Mouse (Mus musculus): ENCODE results near the gene C1s2.
"Not testable (repeated sequence)": the region's sequence is repeated elsewhere in the genome, so short reads cannot be mapped to it uniquely, and the experiment has no call there.

The C1s2 gene

GRCm38 (mm10) chr6:124635985-124636384 lies at the start of gene C1s2:
Gene C1s2 (minus strand): TSS chr6:124636085.
- not testable (repeated sequence) for DNase-seq (ENCODE audit: low read depth, low spot score)

GRCm38 (mm10) chr6:124683591-124684417 lies 47.9 kb upstream of the C1s2 start:
- DNase-seq (ENCODE audit: low read depth, low spot score) = no peak

- DNase-seq (ENCODE audit: low read depth, low spot score) = not testable (repeated sequence)
Observed at GRCm38 (mm10) chr6:124682291-124682690, 46.4 kb upstream of the C1s2 start.

- no peak for DNase-seq (ENCODE audit: low read depth, low spot score)
Observed at GRCm38 (mm10) chr6:124679486-124679885, 43.6 kb upstream of the C1s2 start.

GRCm38 (mm10) chr6:124678769-124679168 lies 42.9 kb upstream of the C1s2 start:
- DNase-seq (ENCODE audit: low read depth, low spot score) = no peak

GRCm38 (mm10) chr6:124676171-124676570 lies 40.3 kb upstream of the C1s2 start:
- DNase-seq (ENCODE audit: low read depth, low spot score) = no peak

- DNase-seq (ENCODE audit: low read depth, low spot score) = no peak
Observed at GRCm38 (mm10) chr6:124674591-124674990, 38.7 kb upstream of the C1s2 start.

- no peak for DNase-seq (ENCODE audit: low read depth, low spot score)
Observed at GRCm38 (mm10) chr6:124673619-124674018, 37.7 kb upstream of the C1s2 start.

GRCm38 (mm10) chr6:124672100-124672499 lies 36.2 kb upstream of the C1s2 start:
- DNase-seq (ENCODE audit: low read depth, low spot score) = no peak

- DNase-seq (ENCODE audit: low read depth, low spot score) = no peak
Observed at GRCm38 (mm10) chr6:124670281-124670900, 34.5 kb upstream of the C1s2 start.

GRCm38 (mm10) chr6:124669234-124669859 lies 33.5 kb upstream of the C1s2 start:
- no peak for DNase-seq (ENCODE audit: low read depth, low spot score)

- no peak for DNase-seq (ENCODE audit: low read depth, low spot score)
Observed at GRCm38 (mm10) chr6:124665011-124665410, 29.1 kb upstream of the C1s2 start.

- DNase-seq (ENCODE audit: low read depth, low spot score) = no peak
Observed at GRCm38 (mm10) chr6:124664256-124664655, 28.4 kb upstream of the C1s2 start.

- DNase-seq (ENCODE audit: low read depth, low spot score) = no peak
Observed at GRCm38 (mm10) chr6:124663424-124663795, 27.5 kb upstream of the C1s2 start.

GRCm38 (mm10) chr6:124662477-124663423 lies 26.9 kb upstream of the C1s2 start, which contains the start of gene Lpcat3:
Gene Lpcat3 (plus strand): TSS chr6:124663027.
- DNase-seq (ENCODE audit: low read depth, low spot score) = peak; percentile 99

- DNase-seq (ENCODE audit: low read depth, low spot score) = no peak
Observed at GRCm38 (mm10) chr6:124661995-124662394, 26.1 kb upstream of the C1s2 start.

- DNase-seq (ENCODE audit: low read depth, low spot score) = no peak
Observed at GRCm38 (mm10) chr6:124661156-124661806, 25.4 kb upstream of the C1s2 start.

GRCm38 (mm10) chr6:124658067-124658466 lies 22.2 kb upstream of the C1s2 start:
- DNase-seq (ENCODE audit: low read depth, low spot score) = no peak

- no peak for DNase-seq (ENCODE audit: low read depth, low spot score)
Observed at GRCm38 (mm10) chr6:124655893-124656292, 20.0 kb upstream of the C1s2 start.

GRCm38 (mm10) chr6:124646394-124646793 lies 10.5 kb upstream of the C1s2 start:
- DNase-seq (ENCODE audit: low read depth, low spot score) = no peak

GRCm38 (mm10) chr6:124640997-124641396 lies 5.1 kb upstream of the C1s2 start:
- DNase-seq (ENCODE audit: low read depth, low spot score) = peak; percentile 81

Measured in R1 (cell line).